Mouse (Mus musculus): ENCODE data around the gene Sptb. TPM values are rescaled to one million over a fixed set of nuclear protein-coding genes. Genes with fewer than 3 reads are reported as not detected.
A peak's percentile ranks its signal among the peaks of the same experiment; 100 is the strongest.

Sptb gene
- polyA plus RNA-seq, 1 experiment: 25.7 TPM

DNA sequence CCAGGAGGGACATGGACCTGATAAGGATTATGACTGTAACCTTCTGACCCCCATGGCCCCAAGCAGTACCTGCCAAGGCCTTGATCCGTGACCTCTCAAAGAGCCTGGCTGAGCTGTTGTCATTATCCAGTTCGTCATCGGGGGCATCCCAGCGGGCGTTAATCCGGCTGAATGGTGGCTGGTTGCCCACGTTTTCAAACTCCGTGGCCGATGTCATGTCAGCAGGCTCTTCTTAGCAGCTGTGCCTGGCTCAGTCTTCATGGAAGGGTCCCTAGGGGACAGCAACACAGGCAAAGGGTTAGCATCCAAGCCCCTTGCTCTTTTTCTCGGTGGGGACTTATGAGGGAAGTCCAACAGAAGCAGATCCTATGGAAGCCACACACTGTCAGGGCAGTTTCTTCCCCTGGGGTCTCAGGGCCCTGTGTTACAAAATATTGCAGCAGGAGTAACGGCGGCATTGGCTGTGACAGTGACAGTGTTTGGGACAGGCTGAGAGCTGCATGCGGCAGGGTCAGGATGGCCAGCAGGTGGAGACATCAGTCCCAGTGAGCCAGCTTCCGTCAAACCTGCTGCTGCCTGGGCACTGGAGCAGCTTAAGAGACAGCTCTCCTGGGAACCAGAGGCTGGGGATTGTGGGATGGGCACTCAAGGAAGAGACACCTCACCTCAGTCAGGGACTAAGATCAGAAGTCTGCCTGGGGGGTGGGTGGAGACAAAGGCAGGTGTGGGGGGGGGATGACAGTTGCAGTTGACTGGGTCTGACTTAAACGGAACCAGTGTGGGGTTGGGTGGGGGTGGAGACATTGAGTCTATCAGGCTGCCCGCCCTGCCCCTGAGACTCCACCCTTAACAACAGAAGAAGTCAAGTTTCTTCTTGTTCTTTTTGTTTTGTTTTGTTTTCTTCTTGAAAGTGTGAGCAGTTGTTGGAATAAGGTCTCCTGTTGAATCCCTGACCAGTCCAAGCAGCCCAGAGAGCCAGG, 60.3 kb downstream of the Sptb start:
- Histone ChIP-seq H3K4me1 (peaks cover 30% of the 10 kb centered on the region), H3K9me3 (peaks cover 16% of the 10 kb centered on the region), H3K27me3 (replicated peaks) (peaks cover 11% of the 10 kb centered on the region), H3K36me3 (replicated peaks; ENCODE audit: low read length) (peaks cover 42% of the 10 kb centered on the region), H3K4me3 (replicated peaks) (peak overlapping the region; percentile 3)
- TF ChIP-seq GATA1 (IDR thresholded peaks at IDR 0.05; ENCODE audit: borderline replicate concordance, low read length) (no peak), FLI1 (IDR thresholded peaks at IDR 0.05; ENCODE audit: low read length) (no peak)

DNA sequence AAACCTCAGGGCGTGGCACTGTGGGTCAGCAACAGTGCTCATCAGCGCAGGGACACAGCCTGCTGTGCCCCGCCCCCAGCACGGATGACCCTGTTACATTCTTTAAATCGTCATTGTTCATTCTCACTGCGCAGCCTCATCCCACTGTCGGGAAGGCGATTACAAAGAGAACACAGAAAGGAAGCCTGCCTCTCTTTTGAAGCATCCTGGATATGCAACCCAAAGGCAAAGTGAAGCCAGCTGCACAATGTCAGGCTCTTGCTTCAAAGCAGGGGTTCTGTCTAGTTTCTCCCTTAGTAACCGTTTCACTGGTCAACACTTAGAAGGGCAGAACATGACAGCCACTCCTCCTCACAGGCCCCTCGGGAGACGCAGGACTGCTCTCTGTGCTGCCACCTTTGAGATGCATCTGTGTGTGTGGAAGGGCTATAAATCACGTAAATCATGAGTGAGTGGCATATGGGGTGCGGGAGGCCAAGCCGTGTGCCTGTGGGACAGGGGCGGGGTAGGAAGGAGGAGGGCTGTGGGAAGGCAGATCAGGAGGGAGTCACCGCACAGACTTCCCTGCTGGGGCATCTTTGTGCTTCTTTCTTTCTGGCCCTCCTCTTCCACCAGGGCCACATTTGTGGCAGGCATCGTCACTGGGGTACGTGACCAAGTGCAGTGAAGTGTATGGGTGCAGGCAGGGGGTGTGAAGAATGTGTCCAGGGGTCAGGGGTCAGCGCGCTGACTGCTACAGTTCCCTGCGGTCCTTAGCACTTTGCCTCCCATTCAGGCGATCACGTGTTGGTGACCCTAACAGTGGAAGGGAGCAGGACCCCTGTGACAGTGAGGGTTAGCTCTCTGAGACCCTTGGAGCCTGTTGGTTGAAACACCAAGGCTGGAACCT, 64.9 kb downstream of the Sptb start:
- H3K4me3 ChIP-seq (replicated peaks): no peak overlapping the region
- peaks cover 23% of the 10 kb centered on the region for H3K27me3 ChIP-seq (replicated peaks)
- H3K9me3 ChIP-seq: no peaks in the 10 kb centered on the region
- TF ChIP-seq GATA1 (IDR thresholded peaks at IDR 0.05; ENCODE audit: borderline replicate concordance, low read length) (no peak), FLI1 (IDR thresholded peaks at IDR 0.05; ENCODE audit: low read length) (no peak)
- H3K4me1 ChIP-seq: peaks cover 14% of the 10 kb centered on the region
- H3K36me3 ChIP-seq (replicated peaks; ENCODE audit: low read length): peaks cover 33% of the 10 kb centered on the region

GRCm38 (mm10) chr12:76643679-76644078, 66.7 kb downstream of the Sptb start:
- Histone ChIP-seq H3K4me3 (replicated peaks) (no peak overlapping the region), H3K4me1 (peaks cover 7% of the 10 kb centered on the region; the same call in 1 of the 2 replicates), H3K36me3 (replicated peaks; ENCODE audit: low read length) (peaks cover 20% of the 10 kb centered on the region), H3K27me3 (replicated peaks) (peaks cover 23% of the 10 kb centered on the region), H3K9me3 (no peaks in the 10 kb centered on the region)
- TF ChIP-seq GATA1 (IDR thresholded peaks at IDR 0.05; ENCODE audit: borderline replicate concordance, low read length) (no peak), FLI1 (IDR thresholded peaks at IDR 0.05; ENCODE audit: low read length) (no peak)

DNA sequence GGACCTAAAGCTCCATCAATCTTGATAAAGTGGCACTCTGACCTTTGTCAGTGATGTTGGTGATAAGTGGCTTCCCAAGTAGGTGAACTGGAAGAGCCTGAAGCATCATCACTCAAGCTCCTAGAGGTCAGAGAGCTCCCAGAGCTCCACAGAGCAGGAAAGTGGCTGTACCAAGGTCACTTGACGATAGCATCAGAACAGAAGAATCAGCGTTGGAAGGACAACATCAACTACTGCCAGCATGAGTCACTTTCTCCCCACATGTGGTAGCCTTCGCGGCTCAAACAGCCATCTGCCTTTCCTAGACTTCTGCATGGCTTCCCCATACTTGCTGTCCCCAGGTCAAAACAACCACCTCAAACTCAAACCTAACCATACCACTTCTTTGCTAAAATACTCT, 67.7 kb downstream of the Sptb start:
- Histone ChIP-seq H3K4me1 (peaks cover 7% of the 10 kb centered on the region; the same call in 1 of the 2 replicates), H3K9me3 (no peaks in the 10 kb centered on the region), H3K27me3 (replicated peaks) (peaks cover 21% of the 10 kb centered on the region), H3K4me3 (replicated peaks) (no peak overlapping the region), H3K36me3 (replicated peaks; ENCODE audit: low read length) (peaks cover 13% of the 10 kb centered on the region)
- TF ChIP-seq FLI1 (IDR thresholded peaks at IDR 0.05; ENCODE audit: low read length) (no peak), GATA1 (IDR thresholded peaks at IDR 0.05; ENCODE audit: borderline replicate concordance, low read length) (no peak)

GRCm38 (mm10) chr12:76640620-76641019, 69.7 kb downstream of the Sptb start:
- TF ChIP-seq FLI1 (IDR thresholded peaks at IDR 0.05; ENCODE audit: low read length): no peak
- TF ChIP-seq GATA1 (IDR thresholded peaks at IDR 0.05; ENCODE audit: borderline replicate concordance, low read length): no peak
- peaks cover 4% of the 10 kb centered on the region for H3K36me3 ChIP-seq (replicated peaks; ENCODE audit: low read length)
- no peak overlapping the region for H3K4me3 ChIP-seq (replicated peaks)
- H3K27me3 ChIP-seq (replicated peaks): peaks cover 18% of the 10 kb centered on the region
- no peaks in the 10 kb centered on the region for H3K9me3 ChIP-seq
- peaks cover 3% of the 10 kb centered on the region; the same call in 1 of the 2 replicates for H3K4me1 ChIP-seq

GRCm38 (mm10) chr12:76634899-76635693, 75.3 kb downstream of the Sptb start:
- Histone ChIP-seq H3K36me3 (replicated peaks; ENCODE audit: low read length) (peaks cover 17% of the 10 kb centered on the region), H3K9me3 (no peaks in the 10 kb centered on the region), H3K4me3 (replicated peaks) (no peak overlapping the region), H3K4me1 (peaks cover 10% of the 10 kb centered on the region), H3K27me3 (replicated peaks) (peaks cover 6% of the 10 kb centered on the region)
- TF ChIP-seq FLI1 (IDR thresholded peaks at IDR 0.05; ENCODE audit: low read length): no peak
- TF ChIP-seq GATA1 (IDR thresholded peaks at IDR 0.05; ENCODE audit: borderline replicate concordance, low read length): no peak

- TF ChIP-seq GATA1 (IDR thresholded peaks at IDR 0.05; ENCODE audit: borderline replicate concordance, low read length) (no peak), FLI1 (IDR thresholded peaks at IDR 0.05; ENCODE audit: low read length) (no peak)
- Histone ChIP-seq H3K9me3 (no peaks in the 10 kb centered on the region), H3K4me3 (replicated peaks) (no peak overlapping the region), H3K4me1 (no peaks in the 10 kb centered on the region), H3K36me3 (replicated peaks; ENCODE audit: low read length) (peaks cover 98% of the 10 kb centered on the region), H3K27me3 (replicated peaks) (peaks cover 2% of the 10 kb centered on the region)
Measured at GRCm38 (mm10) chr12:76623374-76623773, 87.0 kb downstream of the Sptb start.

- Histone ChIP-seq H3K4me1 (peaks cover 8% of the 10 kb centered on the region), H3K27me3 (replicated peaks) (peaks cover 2% of the 10 kb centered on the region), H3K9me3 (no peaks in the 10 kb centered on the region), H3K4me3 (replicated peaks) (no peak overlapping the region), H3K36me3 (replicated peaks; ENCODE audit: low read length) (peaks cover 92% of the 10 kb centered on the region)
- no peak for TF ChIP-seq GATA1 (IDR thresholded peaks at IDR 0.05; ENCODE audit: borderline replicate concordance, low read length)
- no peak for TF ChIP-seq FLI1 (IDR thresholded peaks at IDR 0.05; ENCODE audit: low read length)
Measured at GRCm38 (mm10) chr12:76619847-76620246, 90.5 kb downstream of the Sptb start.

GRCm38 (mm10) chr12:76618175-76618574, 92.2 kb downstream of the Sptb start:
- TF ChIP-seq FLI1 (IDR thresholded peaks at IDR 0.05; ENCODE audit: low read length) (no peak), GATA1 (IDR thresholded peaks at IDR 0.05; ENCODE audit: borderline replicate concordance, low read length) (no peak)
- H3K27me3 ChIP-seq (replicated peaks): peaks cover 5% of the 10 kb centered on the region
- peaks cover 87% of the 10 kb centered on the region for H3K36me3 ChIP-seq (replicated peaks; ENCODE audit: low read length)

More at GRCm38 (mm10) chr12:76618175-76618574, 92.2 kb downstream of the Sptb start:
- peaks cover 9% of the 10 kb centered on the region for H3K4me1 ChIP-seq
- H3K4me3 ChIP-seq (replicated peaks): no peak overlapping the region
- H3K9me3 ChIP-seq: no peaks in the 10 kb centered on the region
